Mouse (Mus musculus) MEL (cell line): ENCODE data around the gene Rufy3. TPM values are rescaled to one million over a fixed set of nuclear protein-coding genes. Genes with fewer than 3 reads are reported as not detected.

Source experiments
- DNase-seq: peaks from one replicate; pipeline ENCODE4 v3.0.0; 2011; ENCODE audit warnings: low read depth, low spot score
- H3K27ac ChIP-seq: 2 replicates; pipeline ENCODE4 v1.5.1; 2012; ENCODE audit warnings: low read depth, mild to moderate bottlenecking, control low read depth, low read length, moderate library complexity; ENCODE audit not compliant: control insufficient read depth
- H3K27me3 ChIP-seq, 2 experiments: fragments of 150-350 bp in 1 of 2; sonication (generic) in 1 of 2; 2 replicates each; pipeline ENCODE4 v1.6.1; 2012; ENCODE audit warnings: low read length in 2 of 2, mild to moderate bottlenecking in 2 of 2, improper control_type of control experiment in 1 of 2, moderate library complexity in 1 of 2; ENCODE audit not compliant: insufficient read depth in 2 of 2, control insufficient read depth in 1 of 2
- H3K36me3 ChIP-seq, 2 experiments: 2 replicates each; pipeline ENCODE4 v1.6.1; 2012 to 2014; ENCODE audit warnings: low read length in 2 of 2, improper control_type of control experiment in 1 of 2, inconsistent platforms in 1 of 2, mild to moderate bottlenecking in 1 of 2; ENCODE audit not compliant: insufficient read depth in 2 of 2, control insufficient read depth in 1 of 2
- H3K4me1 ChIP-seq, 2 experiments: fragments of 150-350 bp in 1 of 2; sonication (generic) in 1 of 2; 2 replicates each; pipeline ENCODE4 v1.6.1; 2012; ENCODE audit warnings: low read length in 2 of 2, improper control_type of control experiment in 1 of 2, mild to moderate bottlenecking in 1 of 2; ENCODE audit not compliant: insufficient read depth in 2 of 2, control insufficient read depth in 1 of 2
- H3K4me3 ChIP-seq, 2 experiments: fragments of 150-350 bp in 1 of 2; sonication (generic) in 1 of 2; 2 replicates each; pipeline ENCODE4 v1.5.1; 2012; ENCODE audit warnings: low read depth in 2 of 2, low read length in 2 of 2, mild to moderate bottlenecking in 2 of 2, moderate library complexity in 2 of 2, control low read depth in 1 of 2, improper control_type of control experiment in 1 of 2; ENCODE audit not compliant: control insufficient read depth in 1 of 2, insufficient read depth in 1 of 2
- H3K79me2 ChIP-seq: 2 replicates; pipeline ENCODE4 v1.6.1; 2012; ENCODE audit warnings: mild to moderate bottlenecking, low read length, moderate library complexity; ENCODE audit not compliant: control insufficient read depth, poor library complexity, insufficient read depth
- H3K9ac ChIP-seq: 2 replicates; pipeline ENCODE4 v1.6.1; 2012; ENCODE audit warnings: low read depth, mild to moderate bottlenecking, control low read depth, low read length, moderate library complexity; ENCODE audit not compliant: control insufficient read depth, poor library complexity, severe bottlenecking
- H3K9me3 ChIP-seq: fragments of 150-350 bp; sonication (generic); replicated peaks from 2 replicates; pipeline ENCODE4 v1.6.1; 2012; ENCODE audit warnings: mild to moderate bottlenecking, low read length, improper control_type of control experiment, moderate library complexity; ENCODE audit not compliant: insufficient read depth
- BHLHE40 ChIP-seq: IDR thresholded peaks from 2 replicates; pipeline ENCODE4 v1.6.1; 2012; ENCODE audit warnings: low read depth, mild to moderate bottlenecking, inconsistent platforms, low read length, improper control_type of control experiment, borderline replicate concordance
- CHD2 ChIP-seq: IDR thresholded peaks from 2 replicates; pipeline ENCODE4 v1.6.1; 2011; ENCODE audit warnings: low read length, improper control_type of control experiment
- CTCF ChIP-seq, 3 experiments: IDR thresholded peaks in 2 of 3; conservative IDR thresholded peaks in 1 of 3; 2 replicates each; pipeline ENCODE4 v1.5.1; 2011 to 2012; ENCODE audit warnings: low read length in 3 of 3, low read depth in 2 of 3, mild to moderate bottlenecking in 2 of 3, improper control_type of control experiment in 1 of 3, inconsistent platforms in 1 of 3, mixed read lengths in 1 of 3, moderate library complexity in 1 of 3; ENCODE audit not compliant: control insufficient read depth in 1 of 3, insufficient read depth in 1 of 3, poor library complexity in 1 of 3, severe bottlenecking in 1 of 3
- E2F4 ChIP-seq: IDR thresholded peaks from 2 replicates; pipeline ENCODE4 v1.6.1; 2011; ENCODE audit warnings: low read depth, low read length, improper control_type of control experiment, borderline replicate concordance
- GABPA ChIP-seq: IDR thresholded peaks from 2 replicates; pipeline ENCODE4 v1.6.1; 2012; ENCODE audit warnings: low read depth, mild to moderate bottlenecking, inconsistent platforms, low read length, improper control_type of control experiment, moderate library complexity
- GATA1 ChIP-seq: IDR thresholded peaks from 2 replicates; pipeline ENCODE4 v1.6.1; 2011; ENCODE audit warnings: low read depth, low read length, improper control_type of control experiment
- HCFC1 ChIP-seq: IDR thresholded peaks from 2 replicates; pipeline ENCODE4 v1.6.1; 2012; ENCODE audit warnings: low read depth, mild to moderate bottlenecking, inconsistent platforms, low read length, improper control_type of control experiment, moderate library complexity
- JUND ChIP-seq: IDR thresholded peaks from 2 replicates; pipeline ENCODE4 v1.6.1; 2011; ENCODE audit warnings: low read depth, mild to moderate bottlenecking, improper control_type of control experiment, low read length
- KAT2A ChIP-seq: conservative IDR thresholded peaks from 2 replicates; pipeline ENCODE4 v1.6.1; 2012; ENCODE audit warnings: low read depth, low read length, improper control_type of control experiment, inconsistent platforms
- MAX ChIP-seq: IDR thresholded peaks from 2 replicates; pipeline ENCODE4 v1.6.1; 2011; ENCODE audit warnings: low read length, improper control_type of control experiment
- MEF2A ChIP-seq: IDR thresholded peaks from 2 replicates; pipeline ENCODE4 v1.6.1; 2014; ENCODE audit warnings: low read depth, mild to moderate bottlenecking, inconsistent platforms, low read length, improper control_type of control experiment; ENCODE audit not compliant: poor library complexity, insufficient replicate concordance, severe bottlenecking; ENCODE audit errors: extremely low read depth
- MYB ChIP-seq: IDR thresholded peaks from 2 replicates; pipeline ENCODE4 v1.6.1; 2011; ENCODE audit warnings: mild to moderate bottlenecking, low read depth, low read length, improper control_type of control experiment
- NELFE ChIP-seq: IDR thresholded peaks from 2 replicates; pipeline ENCODE4 v1.6.1; 2011; ENCODE audit warnings: low read depth, low read length, improper control_type of control experiment
- NRF1 ChIP-seq: IDR thresholded peaks from 2 replicates; pipeline ENCODE4 v1.6.1; 2014; ENCODE audit warnings: low read depth, mild to moderate bottlenecking, inconsistent platforms, low read length, improper control_type of control experiment, moderate library complexity; ENCODE audit not compliant: poor library complexity, insufficient read depth, severe bottlenecking
- POLR2A ChIP-seq, 2 experiments: IDR thresholded peaks; 2 replicates each; pipeline ENCODE4 v1.6.1; 2011 to 2012; ENCODE audit warnings: low read length in 2 of 2, mild to moderate bottlenecking in 2 of 2, control low read depth in 1 of 2, improper control_type of control experiment in 1 of 2, low read depth in 1 of 2, moderate library complexity in 1 of 2; ENCODE audit not compliant: control insufficient read depth in 1 of 2, insufficient read depth in 1 of 2, poor library complexity in 1 of 2
- POLR2AphosphoS5 ChIP-seq: IDR thresholded peaks from 2 replicates; pipeline ENCODE4 v1.6.1; 2012; ENCODE audit warnings: low read depth, borderline replicate concordance, mild to moderate bottlenecking, inconsistent platforms, low read length, moderate library complexity, mixed read lengths
- RCOR1 ChIP-seq: IDR thresholded peaks from 2 replicates; pipeline ENCODE4 v1.6.1; 2012; ENCODE audit warnings: low read depth, mild to moderate bottlenecking, inconsistent platforms, low read length, improper control_type of control experiment
- SMC3 ChIP-seq: IDR thresholded peaks from 2 replicates; pipeline ENCODE4 v1.6.1; 2011; ENCODE audit warnings: low read depth, low read length, improper control_type of control experiment
- TAL1 ChIP-seq: IDR thresholded peaks from 2 replicates; pipeline ENCODE4 v1.6.1; 2012; ENCODE audit warnings: mild to moderate bottlenecking, inconsistent platforms, low read length, moderate library complexity, mixed read lengths
- TBP ChIP-seq: IDR thresholded peaks from 2 replicates; pipeline ENCODE4 v1.8.0; 2011; ENCODE audit warnings: low read depth, low read length, improper control_type of control experiment
- UBTF ChIP-seq: IDR thresholded peaks from 2 replicates; pipeline ENCODE4 v1.6.1; 2012; ENCODE audit warnings: low read depth, mild to moderate bottlenecking, inconsistent platforms, low read length, improper control_type of control experiment, moderate library complexity, borderline replicate concordance; ENCODE audit not compliant: insufficient read depth
- USF1 ChIP-seq: IDR thresholded peaks from 2 replicates; pipeline ENCODE4 v1.6.1; 2014; ENCODE audit warnings: low read depth, mild to moderate bottlenecking, inconsistent platforms, low read length, improper control_type of control experiment, moderate library complexity
- ZKSCAN1 ChIP-seq: IDR thresholded peaks from 2 replicates; pipeline ENCODE4 v1.6.1; 2012; ENCODE audit warnings: low read depth, mild to moderate bottlenecking, inconsistent platforms, low read length, improper control_type of control experiment, moderate library complexity
- ZMIZ1 ChIP-seq: IDR thresholded peaks from 2 replicates; pipeline ENCODE4 v1.6.1; 2012; ENCODE audit warnings: low read depth, mild to moderate bottlenecking, inconsistent platforms, low read length, improper control_type of control experiment, moderate library complexity
- polyA plus RNA-seq, 2 experiments: library from polyadenylated mRNA; stranded (reverse) in 1 of 2; unstranded in 1 of 2; fragments of >175 nt in 1 of 2; fragments of >200 nt in 1 of 2; gene quantifications; 2 replicates each; pipeline versions ENCODE4 v1.2.1 to v1.2.4; 2012; ENCODE audit warnings: low replicate concordance in 2 of 2, low read depth in 1 of 2; ENCODE audit not compliant: insufficient read length in 2 of 2, insufficient read depth in 1 of 2, missing spikeins in 1 of 2
- total RNA-seq: library from RNA; depleted of rRNA; stranded (reverse); fragments of 300-350 nt; gene quantifications from 2 replicates; pipeline ENCODE4 v1.2.3, GENCODE M21; 2012

Gene Rufy3
- total and polyA plus RNA-seq, 3 experiments: 3.2 to 5.7 TPM; not detected in 1

- no peaks in the 10 kb centered on the region for H3K79me2 ChIP-seq
- no peak overlapping the region for H3K4me3 ChIP-seq
- DNase-seq: no peak
- TF ChIP-seq GATA1 (no peak), MAX (no peak), SMC3 (no peak), MYB (no peak), E2F4 (no peak), USF1 (no peak), POLR2A (IDR thresholded peaks at IDR 0.05; ENCODE audit: control insufficient read depth in 1 of 2, insufficient read depth in 1 of 2, low read depth in 1 of 2, low read length in 2 of 2, poor library complexity in 1 of 2) (no peak), KAT2A (no peak)
- H3K27me3 ChIP-seq: no peaks in the 10 kb centered on the region
- no peaks in the 10 kb centered on the region for H3K4me1 ChIP-seq
- H3K36me3 ChIP-seq: peaks cover 0 to 3% of the 10 kb centered on the region in 2 experiments; a peak in 1 of 4 replicates
- H3K27ac ChIP-seq: no peak overlapping the region
- H3K9me3 ChIP-seq: no peaks in the 10 kb centered on the region
- H3K9ac ChIP-seq: no peak overlapping the region
These were observed 78.7 kb downstream of the Rufy3 start for GRCm38 (mm10) chr5:88643491-88643890.

- Histone ChIP-seq H3K79me2 (no peaks in the 10 kb centered on the region), H3K36me3 (peaks cover 3 to 10% of the 10 kb centered on the region in 2 experiments; a peak in 3 of 4 replicates), H3K27me3 (no peaks in the 10 kb centered on the region), H3K4me1 (peaks cover 2 to 7% of the 10 kb centered on the region in 2 experiments; a peak in 3 of 4 replicates), H3K9ac (no peak overlapping the region), H3K9me3 (no peaks in the 10 kb centered on the region), H3K4me3 (no peak overlapping the region), H3K27ac (no peak overlapping the region)
- DNase-seq: no peak
- TF ChIP-seq NRF1 (no peak), HCFC1 (no peak), ZMIZ1 (no peak), RCOR1 (no peak), CTCF (IDR thresholded peaks at IDR 0.05 in 2 of 3, conservative IDR thresholded peaks at IDR 0.05 in 1 of 3; ENCODE audit: control insufficient read depth in 1 of 3, insufficient read depth in 1 of 3, low read depth in 2 of 3, low read length in 3 of 3, poor library complexity in 1 of 3, severe bottlenecking in 1 of 3) (no peak), TBP (no peak), MEF2A (no peak), JUND (no peak)
These were observed 80.1 kb downstream of the Rufy3 start for GRCm38 (mm10) chr5:88644901-88645300.

- no peak for DNase-seq
- TF ChIP-seq NELFE (no peak), POLR2A (IDR thresholded peaks at IDR 0.05; ENCODE audit: control insufficient read depth in 1 of 2, insufficient read depth in 1 of 2, low read depth in 1 of 2, low read length in 2 of 2, poor library complexity in 1 of 2) (no peak), TAL1 (no peak), CHD2 (no peak), E2F4 (no peak), ZKSCAN1 (no peak), GABPA (no peak), USF1 (no peak), UBTF (no peak), POLR2AphosphoS5 (no peak), BHLHE40 (no peak), NRF1 (no peak), KAT2A (no peak)
- Histone ChIP-seq H3K9me3 (no peaks in the 10 kb centered on the region), H3K4me1 (peaks cover 2 to 9% of the 10 kb centered on the region in 2 experiments; a peak in 3 of 4 replicates), H3K79me2 (no peaks in the 10 kb centered on the region), H3K36me3 (peaks cover 1 to 11% of the 10 kb centered on the region in 2 experiments; a peak in 3 of 4 replicates), H3K27me3 (no peaks in the 10 kb centered on the region), H3K9ac (no peak overlapping the region), H3K27ac (no peak overlapping the region), H3K4me3 (no peak overlapping the region)
These were observed 80.6 kb downstream of the Rufy3 start for GRCm38 (mm10) chr5:88645405-88645804.
